Mouse (Mus musculus) right cerebral cortex, postnatal 36 days (tissue): Measurements from ENCODE around the gene Acvr1b.
A peak's percentile ranks its signal among the peaks of the same experiment; 100 is the strongest.

ENCODE experiments used
- DNase-seq, 2 experiments: peaks; one replicate each; pipeline ENCODE4 v3.0.0; 2022; ENCODE audit warnings: low spot score in 2 of 2, mixed read lengths in 1 of 2

Acvr1b gene

GRCm38 (mm10) chr15:101250220-101250800 is 76.4 kb downstream of the Acvr1b start:
- no peak for DNase-seq

GRCm38 (mm10) chr15:101251930-101252329 is 78.1 kb downstream of the Acvr1b start:
- no peak for DNase-seq

GRCm38 (mm10) chr15:101252614-101253013 is 78.7 kb downstream of the Acvr1b start:
- no peak for DNase-seq

GRCm38 (mm10) chr15:101253563-101253885 is 79.7 kb downstream of the Acvr1b start:
- DNase-seq: no peak

GRCm38 (mm10) chr15:101253886-101254795 is 80.3 kb downstream of the Acvr1b start, which contains the start of gene Nr4a1:
TSS of gene Nr4a1 (plus strand) at chr15:101254269.
- peak; percentile 77 to 82 for DNase-seq

GRCm38 (mm10) chr15:101255842-101256462 is 82.1 kb downstream of the Acvr1b start:
- no peak for DNase-seq

GRCm38 (mm10) chr15:101256463-101257206 is 82.8 kb downstream of the Acvr1b start:
- DNase-seq: no peak

- no peak for DNase-seq
These were observed 84.6 kb downstream of the Acvr1b start for GRCm38 (mm10) chr15:101258420-101258819.

GRCm38 (mm10) chr15:101259922-101260321 is 86.1 kb downstream of the Acvr1b start:
- no peak for DNase-seq

- DNase-seq: no peak
These were observed 86.5 kb downstream of the Acvr1b start for GRCm38 (mm10) chr15:101260387-101260786.

- DNase-seq: no peak
These were observed 87.2 kb downstream of the Acvr1b start for GRCm38 (mm10) chr15:101260874-101261622.

- DNase-seq: no peak
These were observed 88.6 kb downstream of the Acvr1b start for GRCm38 (mm10) chr15:101262502-101262901.
